Mouse (Mus musculus) liver, embryonic 16.5 days (tissue): ENCODE results near the gene Pts. TPM values are rescaled to one million over a fixed set of nuclear protein-coding genes. Genes with fewer than 3 reads are reported as not detected.

Source experiments
- ATAC-seq: fragments of 200-750 bp; cut with Nextera tagmentation; 2 replicates; pipeline ENCODE4 v1.8.0; 2017; ENCODE audit warnings: low read depth, mild to moderate bottlenecking, moderate number of reproducible peaks, moderate library complexity
- H3K27ac ChIP-seq: fragments of 300-500 bp; sonication (generic); 2 replicates; pipeline ENCODE4 v1.5.1; 2014; ENCODE audit warnings: mild to moderate bottlenecking, low read length
- H3K27me3 ChIP-seq: fragments of 300-500 bp; sonication (generic); 2 replicates; pipeline ENCODE4 v1.6.1; 2014; ENCODE audit warnings: low read depth, low read length, mixed read lengths; ENCODE audit not compliant: control insufficient read depth, insufficient read depth
- H3K36me3 ChIP-seq: fragments of 300-500 bp; sonication (generic); 2 replicates; pipeline ENCODE4 v1.6.1; 2014; ENCODE audit warnings: mild to moderate bottlenecking; ENCODE audit not compliant: control insufficient read depth, insufficient read depth
- H3K4me1 ChIP-seq: fragments of 300-500 bp; sonication (generic); 2 replicates; pipeline ENCODE4 v1.6.1; 2014; ENCODE audit warnings: low read depth, low read length, mixed read lengths; ENCODE audit not compliant: control insufficient read depth
- H3K4me2 ChIP-seq: fragments of 300-500 bp; sonication (generic); 2 replicates; pipeline ENCODE4 v1.6.1; 2014; ENCODE audit warnings: low read depth, low read length, mixed read lengths
- H3K4me3 ChIP-seq: fragments of 300-500 bp; sonication (generic); 2 replicates; pipeline ENCODE4 v1.5.1; 2014; ENCODE audit warnings: low read depth, mild to moderate bottlenecking, low read length
- H3K9ac ChIP-seq: fragments of 300-500 bp; sonication (generic); 2 replicates; pipeline ENCODE4 v1.6.1; 2014; ENCODE audit warnings: low read depth, low read length
- H3K9me3 ChIP-seq: fragments of 300-500 bp; sonication (generic); replicated peaks from 2 replicates; pipeline ENCODE4 v1.6.1; 2016; ENCODE audit warnings: low read length; ENCODE audit not compliant: control insufficient read depth
- WGBS: fragments of 180-500 bp; shearing (Covaris S2); extraction: QIAGEN DNeasy Blood & Tissue Kit; methylation state at CpG from one replicate; pipeline ENCODE4 v1.1.7; 2014; ENCODE audit not compliant: insufficient replicate concordance; 5-methylcytosine and 5-hydroxymethylcytosine counted together
- polyA plus RNA-seq: library from polyadenylated mRNA; unstranded; fragments of >200 nt; fragmentation: Nextera tagmentation; extraction: Ambion mirVana; gene quantifications from 2 replicates; pipeline ENCODE4 v1.2.1, GENCODE M21; 2015

The Pts gene
- polyA plus RNA-seq, 1 experiment from 2014 or later, result 30.1 TPM

- Histone ChIP-seq H3K9ac (no peak overlapping the region), H3K27me3 (no peaks in the 10 kb centered on the region), H3K9me3 (no peaks in the 10 kb centered on the region), H3K4me1 (no peaks in the 10 kb centered on the region; the same call in 1 of the 2 replicates), H3K4me2 (no peak overlapping the region), H3K27ac (no peak overlapping the region), H3K36me3 (no peaks in the 10 kb centered on the region; the same call in none of the 2 replicates), H3K4me3 (no peak overlapping the region)
- ATAC-seq, result no peak
- 33% methylated on average over 2 of the region's 2 CpGs for WGBS
These were observed 7.0 kb downstream of the Pts start for GRCm38 (mm10) chr9:50521562-50521961.

- Histone ChIP-seq H3K9me3 (no peaks in the 10 kb centered on the region), H3K27ac (no peak overlapping the region), H3K9ac (no peak overlapping the region), H3K4me2 (no peak overlapping the region), H3K36me3 (no peaks in the 10 kb centered on the region; the same call in none of the 2 replicates), H3K4me3 (no peak overlapping the region), H3K4me1 (no peaks in the 10 kb centered on the region), H3K27me3 (no peaks in the 10 kb centered on the region)
- 24% methylated on average over 6 of the region's 6 CpGs for WGBS
- ATAC-seq, result no peak
These were observed 7.8 kb downstream of the Pts start for GRCm38 (mm10) chr9:50520748-50521147.

GRCm38 (mm10) chr9:50518781-50519180 is 9.7 kb downstream of the Pts start:
- Histone ChIP-seq H3K36me3 (no peaks in the 10 kb centered on the region; the same call in none of the 2 replicates), H3K27me3 (no peaks in the 10 kb centered on the region), H3K4me3 (no peak overlapping the region), H3K9me3 (no peaks in the 10 kb centered on the region), H3K4me2 (no peak overlapping the region), H3K4me1 (no peaks in the 10 kb centered on the region), H3K27ac (no peak overlapping the region), H3K9ac (no peak overlapping the region)
- 29% methylated on average over 2 of the region's 2 CpGs for WGBS
- no peak for ATAC-seq

GRCm38 (mm10) chr9:50515462-50515861 is 13.1 kb downstream of the Pts start:
- Histone ChIP-seq H3K9ac (no peak overlapping the region), H3K9me3 (no peaks in the 10 kb centered on the region), H3K4me2 (no peak overlapping the region), H3K27me3 (no peaks in the 10 kb centered on the region), H3K27ac (no peak overlapping the region), H3K36me3 (no peaks in the 10 kb centered on the region), H3K4me3 (no peak overlapping the region), H3K4me1 (no peaks in the 10 kb centered on the region)
- no peak for ATAC-seq
- WGBS, result 46% methylated on average over 5 of the region's 5 CpGs

- H3K27me3 ChIP-seq, result no peaks in the 10 kb centered on the region
- H3K27ac ChIP-seq, result no peak overlapping the region
- no peaks in the 10 kb centered on the region for H3K36me3 ChIP-seq
- H3K9ac ChIP-seq, result no peak overlapping the region
- 31% methylated on average over 7 of the region's 7 CpGs for WGBS
- H3K4me1 ChIP-seq, result no peaks in the 10 kb centered on the region; the same call in 1 of the 2 replicates
- no peak overlapping the region for H3K4me2 ChIP-seq
- no peaks in the 10 kb centered on the region for H3K9me3 ChIP-seq
- ATAC-seq, result peak; percentile 65
- H3K4me3 ChIP-seq, result no peak overlapping the region
These were observed 21.0 kb downstream of the Pts start for GRCm38 (mm10) chr9:50507570-50507969.

GRCm38 (mm10) chr9:50505405-50505804 is 23.1 kb downstream of the Pts start:
- 42% methylated on average over 6 of the region's 6 CpGs for WGBS
- no peak overlapping the region for H3K4me3 ChIP-seq
- H3K4me2 ChIP-seq, result no peak overlapping the region
- H3K36me3 ChIP-seq, result no peaks in the 10 kb centered on the region
- H3K27ac ChIP-seq, result peak overlapping the region; percentile 23; the same call in 1 of the 2 replicates
- peak; percentile 46; the same call in 1 of the 2 replicates for ATAC-seq
- H3K27me3 ChIP-seq, result no peaks in the 10 kb centered on the region
- no peak overlapping the region for H3K9ac ChIP-seq
- H3K9me3 ChIP-seq, result no peaks in the 10 kb centered on the region
- H3K4me1 ChIP-seq, result no peaks in the 10 kb centered on the region; the same call in 1 of the 2 replicates

- H3K4me2 ChIP-seq, result no peak overlapping the region
- no peak overlapping the region for H3K27ac ChIP-seq
- no peaks in the 10 kb centered on the region; the same call in 1 of the 2 replicates for H3K4me1 ChIP-seq
- no peaks in the 10 kb centered on the region for H3K36me3 ChIP-seq
- H3K27me3 ChIP-seq, result no peaks in the 10 kb centered on the region
- no peak overlapping the region for H3K4me3 ChIP-seq
- H3K9me3 ChIP-seq, result no peaks in the 10 kb centered on the region
- no peak for ATAC-seq
- 56% methylated on average over 3 of the region's 3 CpGs for WGBS
- H3K9ac ChIP-seq, result no peak overlapping the region
These were observed 25.6 kb downstream of the Pts start for GRCm38 (mm10) chr9:50502949-50503348.

- Histone ChIP-seq H3K27me3 (no peaks in the 10 kb centered on the region), H3K36me3 (no peaks in the 10 kb centered on the region), H3K4me1 (peaks cover 2% of the 10 kb centered on the region; the same call in 1 of the 2 replicates), H3K4me3 (peak overlapping the region; percentile 49), H3K9ac (peak overlapping the region; percentile 3; the same call in 1 of the 2 replicates), H3K27ac (no peak overlapping the region), H3K9me3 (no peaks in the 10 kb centered on the region), H3K4me2 (peak overlapping the region; percentile 55)
- peak; percentile 77 for ATAC-seq
- 18% methylated on average over 14 of the region's 14 CpGs for WGBS
These were observed 27.5 kb downstream of the Pts start for GRCm38 (mm10) chr9:50500974-50501501.

- no peaks in the 10 kb centered on the region for H3K9me3 ChIP-seq
- no peak overlapping the region for H3K9ac ChIP-seq
- no peaks in the 10 kb centered on the region for H3K27me3 ChIP-seq
- H3K36me3 ChIP-seq, result no peaks in the 10 kb centered on the region
- peak overlapping the region; percentile 55 for H3K4me2 ChIP-seq
- H3K4me1 ChIP-seq, result peaks cover 5% of the 10 kb centered on the region
- no peak overlapping the region for H3K27ac ChIP-seq
- H3K4me3 ChIP-seq, result peak overlapping the region; percentile 49
- ATAC-seq, result no peak
- 48% methylated on average over 15 of the region's 15 CpGs for WGBS
These were observed 28.0 kb downstream of the Pts start for GRCm38 (mm10) chr9:50500467-50500973.
